Mouse (Mus musculus) heart, adult 2 months (tissue): ENCODE measurements around the gene Polr2j. TPM values are rescaled to one million over a fixed set of nuclear protein-coding genes. Genes with fewer than 3 reads are reported as not detected.

Experiments
- DNase-seq, 2 experiments: peaks; one replicate each; pipeline ENCODE4 v3.0.0; 2021
- H3K27ac ChIP-seq: fragments of 200-600 bp; 2 replicates; pipeline ENCODE4 v1.8.1; 2022
- H3K27me3 ChIP-seq: fragments of 200-500 bp; 2 replicates; pipeline ENCODE4 v1.6.1; 2012; ENCODE audit warnings: mild to moderate bottlenecking, low read length, inconsistent platforms, mixed read lengths; ENCODE audit not compliant: control insufficient read depth, insufficient read depth
- H3K36me3 ChIP-seq: fragments of 200-500 bp; 2 replicates; pipeline ENCODE4 v1.6.1; 2012; ENCODE audit warnings: low read length, inconsistent platforms; ENCODE audit not compliant: control insufficient read depth, insufficient read depth
- H3K4me1 ChIP-seq: fragments of 200-500 bp; 2 replicates; pipeline ENCODE4 v1.6.1; 2011; ENCODE audit warnings: low read length; ENCODE audit not compliant: control insufficient read depth, insufficient read depth
- H3K4me3 ChIP-seq: fragments of 200-600 bp; 2 replicates; pipeline ENCODE4 v1.8.1; 2022
- H3K79me2 ChIP-seq: fragments of 200-500 bp; replicated peaks from 2 replicates; pipeline ENCODE4 v1.6.1; 2012; ENCODE audit warnings: mild to moderate bottlenecking, inconsistent platforms, low read length, moderate library complexity, mixed read lengths; ENCODE audit not compliant: control insufficient read depth, insufficient read depth
- H3K9ac ChIP-seq: fragments of 200-500 bp; 2 replicates; pipeline ENCODE4 v1.6.1; 2012; ENCODE audit warnings: low read depth, mild to moderate bottlenecking, control low read depth, inconsistent platforms, low read length, mixed read lengths
- CTCF ChIP-seq: fragments of 200-600 bp; IDR thresholded peaks from 2 replicates; pipeline ENCODE4 v1.8.1; 2022; ENCODE audit warnings: antibody characterized with exemption, mild to moderate bottlenecking, moderate library complexity
- EP300 ChIP-seq: fragments of 200-500 bp; IDR thresholded peaks from 2 replicates; pipeline ENCODE4 v1.6.1; 2011; ENCODE audit warnings: low read depth, low read length, control low read depth; ENCODE audit not compliant: insufficient read depth
- POLR2A ChIP-seq: fragments of 200-500 bp; IDR thresholded peaks from 2 replicates; pipeline ENCODE4 v1.6.1; 2011; ENCODE audit warnings: mild to moderate bottlenecking, low read depth, low read length, control low read depth; ENCODE audit not compliant: insufficient read depth
- WGBS: fragments of 180-500 bp; shearing (Covaris S2); methylation state at CpG from one replicate; pipeline ENCODE4 v1.1.7; 2018; 5-methylcytosine and 5-hydroxymethylcytosine counted together
- intact Hi-C: fragments of 180-260 bp; cut with DNase I; formaldehyde crosslinking; loops from one replicate; pipeline ENCODE4 v1.15.1; 2025
- polyA plus RNA-seq: library from polyadenylated mRNA; depleted of rRNA; stranded (reverse); fragments of >200 nt; gene quantifications from 2 replicates; pipeline ENCODE4 v1.2.3, GENCODE M21; 2012
- total RNA-seq, 2 experiments: library from RNA; stranded (reverse); gene quantifications; 2 replicates each; pipeline ENCODE4 v1.2.3; 2021

Gene Polr2j
- total and polyA plus RNA-seq, 3 experiments = 63.5 to 89.3 (median 66.9) TPM

DNA sequence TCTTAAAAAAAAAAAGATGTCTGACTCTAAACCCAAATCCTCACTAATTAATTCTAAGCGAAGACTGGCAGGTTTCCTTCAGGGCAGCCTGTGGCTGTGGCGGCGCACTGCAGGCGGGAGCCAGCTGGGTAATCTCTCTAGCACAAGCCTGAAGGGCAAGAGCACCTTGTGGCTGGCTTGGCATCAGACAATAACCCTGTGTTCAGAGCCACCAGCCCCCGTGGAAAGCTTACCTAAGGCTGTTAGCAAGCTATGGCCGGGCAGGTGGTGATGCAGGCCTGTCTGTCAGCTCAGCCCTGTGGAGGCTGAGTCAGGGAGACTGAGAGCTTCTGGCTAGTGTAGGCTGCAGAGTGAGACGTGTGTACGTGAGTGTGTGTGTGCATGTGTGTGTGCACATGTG is 48.8 kb downstream of the Polr2j start:
- peaks cover 2% of the 10 kb centered on the region; the same call in 1 of the 2 replicates for H3K4me1 ChIP-seq
- DNase-seq = no peak
- H3K79me2 ChIP-seq = no peaks in the 10 kb centered on the region
- WGBS = 71% methylated on average over 8 of the region's 8 CpGs
- H3K36me3 ChIP-seq = no peaks in the 10 kb centered on the region
- no peak overlapping the region for H3K4me3 ChIP-seq
- no peak overlapping the region for H3K9ac ChIP-seq
- no peak overlapping the region for H3K27ac ChIP-seq
- TF ChIP-seq EP300 (no peak), CTCF (no peak), POLR2A (no peak)
- intact Hi-C loops = no loop called here
- H3K27me3 ChIP-seq = no peaks in the 10 kb centered on the region

DNA sequence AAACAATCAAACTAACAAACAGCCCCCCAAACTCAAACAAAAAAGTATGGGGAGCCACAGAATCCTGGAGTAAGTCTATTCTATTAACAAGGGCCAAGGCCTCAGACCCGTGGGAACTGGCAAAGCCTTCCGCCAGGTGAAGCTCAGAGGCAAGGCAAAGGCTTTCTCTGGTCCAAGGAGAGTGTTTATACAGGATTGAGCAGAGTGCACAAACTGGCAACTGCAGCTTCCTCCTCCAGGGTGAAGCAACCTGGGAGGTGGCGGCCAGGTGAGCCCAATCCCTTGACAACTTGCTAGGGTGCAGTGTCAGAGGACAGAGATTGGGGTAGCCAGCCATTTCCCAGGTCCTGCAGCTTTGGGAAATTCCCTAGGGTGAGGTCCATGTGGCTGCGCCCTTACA is 50.9 kb downstream of the Polr2j start:
- H3K27me3 ChIP-seq = no peaks in the 10 kb centered on the region
- no peaks in the 10 kb centered on the region for H3K36me3 ChIP-seq
- no peak for TF ChIP-seq EP300
- no peak for TF ChIP-seq CTCF
- no peak for TF ChIP-seq POLR2A
- intact Hi-C loops = no loop called here
- no peak overlapping the region for H3K9ac ChIP-seq
- DNase-seq = no peak
- WGBS = 93% methylated on average over 4 of the region's 4 CpGs
- no peak overlapping the region for H3K4me3 ChIP-seq
- H3K79me2 ChIP-seq = no peaks in the 10 kb centered on the region
- H3K4me1 ChIP-seq = peaks cover 5% of the 10 kb centered on the region
- H3K27ac ChIP-seq = no peak overlapping the region

DNA sequence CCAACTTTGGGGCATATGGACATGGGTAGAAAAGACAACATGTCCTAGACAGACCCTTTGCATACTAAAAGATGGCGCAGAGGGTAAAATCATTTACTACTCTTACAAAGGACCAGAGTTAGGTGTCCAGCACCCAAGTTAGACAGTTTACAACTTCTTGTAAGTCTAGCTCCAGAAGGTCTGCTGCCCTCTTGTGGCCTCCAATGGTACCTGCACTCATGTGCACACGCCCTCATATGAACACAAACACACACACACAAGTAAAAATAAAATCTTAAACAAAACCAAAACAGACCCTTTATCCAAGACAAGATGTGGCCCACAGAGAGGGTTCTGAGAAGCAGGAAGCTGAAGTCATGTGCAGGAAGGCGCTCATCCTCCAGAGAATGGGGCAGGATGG is 51.6 kb downstream of the Polr2j start:
- peak; percentile 42 for TF ChIP-seq CTCF
- no peak for TF ChIP-seq POLR2A
- TF ChIP-seq EP300 = no peak
- H3K9ac ChIP-seq = no peak overlapping the region
- H3K79me2 ChIP-seq = no peaks in the 10 kb centered on the region
- intact Hi-C loops = no loop called here
- H3K36me3 ChIP-seq = no peaks in the 10 kb centered on the region
- H3K27me3 ChIP-seq = no peaks in the 10 kb centered on the region
- no peak overlapping the region for H3K4me3 ChIP-seq
- H3K4me1 ChIP-seq = peaks cover 5% of the 10 kb centered on the region
- no peak for DNase-seq
- WGBS = 96% methylated on average over 3 of the region's 3 CpGs
- no peak overlapping the region for H3K27ac ChIP-seq

DNA sequence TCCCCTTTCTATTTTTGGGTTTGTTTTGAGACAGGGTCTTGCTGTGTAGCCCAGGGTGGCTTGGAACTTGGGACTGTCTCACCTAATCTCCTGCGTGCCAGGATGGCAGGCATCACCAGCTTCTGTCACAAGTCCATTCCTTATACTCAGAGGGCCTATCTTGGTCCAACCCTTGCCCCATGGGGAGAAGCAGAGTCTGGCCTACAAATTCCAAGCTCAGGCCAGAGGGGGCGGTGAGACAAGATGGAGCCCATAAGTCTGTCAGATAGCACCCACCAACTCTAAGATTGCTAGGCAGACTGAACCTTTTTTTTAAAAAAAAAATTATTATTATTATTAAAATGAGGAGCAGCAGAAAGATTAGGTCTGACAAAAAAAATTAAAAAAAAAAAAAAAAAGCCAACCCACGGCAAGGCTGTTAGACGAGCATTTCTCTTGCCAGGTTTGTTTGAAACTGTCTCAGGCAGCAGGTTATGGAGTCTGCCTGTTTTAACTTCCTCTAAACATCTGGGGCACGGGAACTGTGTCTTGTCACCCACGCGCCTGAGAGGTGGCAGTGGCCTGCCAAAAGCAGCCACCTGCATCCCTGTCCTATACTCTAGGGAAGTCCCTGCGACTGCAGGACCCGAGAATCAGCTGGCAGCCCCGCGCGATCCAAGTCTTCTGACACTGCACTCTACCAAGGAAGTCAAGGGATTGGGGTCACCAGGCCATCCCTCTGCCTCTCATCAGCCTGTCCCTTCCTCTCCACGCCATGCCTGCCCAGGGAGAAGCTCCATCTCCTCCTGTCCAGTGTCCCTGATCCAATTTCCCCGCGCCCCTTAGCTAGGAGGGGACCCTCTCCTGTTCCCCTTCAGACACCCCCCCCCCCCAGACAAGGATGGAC is 53.4 kb downstream of the Polr2j start:
- DNase-seq = peak in 1 of 2 experiments; percentile 52
- Histone ChIP-seq H3K4me3 (peak overlapping the region; percentile 60), H3K9ac (peak overlapping the region; percentile 72), H3K4me1 (peaks cover 5% of the 10 kb centered on the region), H3K36me3 (no peaks in the 10 kb centered on the region), H3K79me2 (no peaks in the 10 kb centered on the region), H3K27me3 (no peaks in the 10 kb centered on the region), H3K27ac (no peak overlapping the region; the same call in 1 of the 2 replicates)
- WGBS = 13% methylated on average over 15 of the region's 15 CpGs
- TF ChIP-seq CTCF = no peak
- TF ChIP-seq POLR2A = no peak
- no peak for TF ChIP-seq EP300
- intact Hi-C loops = loop anchor here (2.0 kb wide), 1 partner anchor 33 kb away; the partner anchor contains the start of genes Alkbh4 and Lrwd1

DNA sequence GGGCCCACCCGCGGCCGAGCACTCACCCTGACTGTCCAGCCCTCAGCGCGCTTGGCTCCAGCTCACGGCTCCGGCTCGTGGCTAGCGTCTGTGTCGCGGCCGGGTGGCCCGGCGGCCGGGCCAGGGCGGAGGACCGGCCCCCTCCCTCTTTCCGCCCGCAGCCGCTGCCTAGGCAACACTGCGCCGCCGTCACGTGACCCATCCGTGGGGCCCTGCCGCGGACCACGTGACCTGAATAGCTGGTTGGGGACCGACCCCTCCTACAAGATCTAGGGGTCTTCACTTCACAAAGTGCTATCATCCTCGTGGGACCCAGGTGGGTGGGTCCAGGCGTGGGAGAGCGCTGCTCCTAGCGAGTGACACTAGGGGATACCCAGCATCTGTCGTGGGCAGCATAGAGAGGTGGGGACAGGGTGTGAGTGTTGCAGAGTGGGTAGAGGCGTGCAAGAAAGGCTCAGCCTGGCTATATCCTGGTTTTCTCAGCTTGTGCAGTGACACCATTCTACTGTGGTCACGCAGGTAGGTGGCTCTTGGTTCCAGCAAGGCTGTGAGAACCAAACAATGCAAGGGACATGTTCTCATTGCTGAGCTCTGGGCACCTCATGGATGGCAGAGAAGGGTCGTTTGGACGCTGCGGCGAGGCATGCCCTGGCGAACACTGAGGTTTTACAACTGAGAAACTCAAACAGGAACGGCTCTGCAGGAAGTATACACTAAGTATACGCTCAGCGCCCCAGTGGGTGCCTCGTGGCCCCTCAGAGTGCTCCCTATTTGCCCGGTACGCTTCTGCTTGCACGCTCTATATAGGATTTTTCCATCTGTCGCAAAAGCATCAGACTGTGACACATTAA is 54.3 kb downstream of the Polr2j start, which contains the start of gene Orai2:
TSS of gene Orai2 (minus strand) at position 202 of the 851 bp plus-strand sequence.
- DNase-seq = peak; percentile 85 to 89
- Histone ChIP-seq H3K36me3 (no peaks in the 10 kb centered on the region), H3K27ac (no peak within 1 kb of the TSS; the same call in 1 of the 2 replicates), H3K4me1 (peaks cover 5% of the 10 kb centered on the region), H3K27me3 (no peaks in the 10 kb centered on the region), H3K79me2 (no peaks in the 10 kb centered on the region), H3K9ac (peak within 1 kb of the TSS; percentile 72), H3K4me3 (peak within 1 kb of the TSS; percentile 60)
- intact Hi-C loops = loop anchor here (2.0 kb wide), 1 partner anchor 34 kb away; the partner anchor contains the start of genes Alkbh4 and Lrwd1
- TF ChIP-seq CTCF (no peak), EP300 (no peak), POLR2A (no peak)
- WGBS = 5% methylated on average over 49 of the region's 49 CpGs
